Mouse (Mus musculus) yolk sac, embryonic 10.5 days (tissue): ENCODE data around the gene Cdkn2aipnl.

Source experiments
- DNase-seq: peaks from one replicate; pipeline ENCODE4 v3.0.0-alpha.2; 2017; ENCODE audit warnings: low spot score

Cdkn2aipnl gene

GRCm38 (mm10) chr11:52005586-52005985, 38.1 kb downstream of the Cdkn2aipnl start:
- DNase-seq: no peak

DNA sequence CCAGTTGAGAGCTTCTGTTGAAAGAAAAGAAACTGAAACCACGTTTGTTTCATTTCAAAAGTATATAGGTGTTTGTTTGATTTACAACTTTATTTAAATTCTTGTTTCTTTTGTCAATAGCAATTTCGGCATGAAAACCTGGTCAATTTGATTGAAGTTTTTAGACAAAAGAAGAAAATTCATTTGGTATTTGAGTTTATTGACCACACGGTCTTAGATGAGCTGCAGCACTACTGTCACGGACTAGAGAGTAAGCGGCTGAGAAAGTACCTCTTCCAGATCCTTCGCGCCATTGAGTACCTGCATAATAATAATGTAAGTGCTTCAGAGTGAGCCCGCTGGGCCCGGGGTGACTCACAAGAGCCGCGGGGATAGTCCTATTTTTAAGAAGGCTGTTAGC, 43.5 kb downstream of the Cdkn2aipnl start:
- DNase-seq: no peak

GRCm38 (mm10) chr11:52011541-52011940, 44.1 kb downstream of the Cdkn2aipnl start:
- no peak for DNase-seq

- no peak for DNase-seq
Measured at GRCm38 (mm10) chr11:52018217-52018616, 50.8 kb downstream of the Cdkn2aipnl start.
